Mouse (Mus musculus) ES-CJ7 (cell line): ENCODE measurements at regions not wholly inside any gene's neighbourhood (a gene's known extent, or its start where the extent isn't known, plus 50 kb on each side); places are given as distances from the start of the nearest gene placed in this dataset.

Experiments
- DNase-seq: peaks from one replicate; pipeline ENCODE4 v3.0.0; 2011; ENCODE audit warnings: low read depth, low spot score

DNA sequence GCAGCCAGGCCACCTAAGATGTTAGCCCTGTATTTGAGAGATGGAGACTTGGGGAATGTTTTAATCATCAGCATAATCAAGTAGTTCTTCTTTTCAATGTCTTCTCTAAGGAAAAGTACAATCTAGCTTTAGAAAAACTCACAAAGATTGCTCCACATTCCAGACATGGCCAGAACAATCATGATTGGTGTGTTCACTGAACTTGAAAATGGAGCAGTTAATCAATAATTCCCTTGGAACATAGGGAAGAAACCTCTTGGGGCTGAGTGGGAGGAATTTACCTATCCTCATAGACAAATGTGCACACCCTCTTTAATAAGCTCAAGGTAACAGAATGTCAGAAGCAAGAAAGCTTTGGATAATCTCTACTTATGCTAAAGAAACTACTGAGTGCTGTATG is 67.7 kb upstream of the Foxq1 start:
- DNase-seq = no peak

DNA sequence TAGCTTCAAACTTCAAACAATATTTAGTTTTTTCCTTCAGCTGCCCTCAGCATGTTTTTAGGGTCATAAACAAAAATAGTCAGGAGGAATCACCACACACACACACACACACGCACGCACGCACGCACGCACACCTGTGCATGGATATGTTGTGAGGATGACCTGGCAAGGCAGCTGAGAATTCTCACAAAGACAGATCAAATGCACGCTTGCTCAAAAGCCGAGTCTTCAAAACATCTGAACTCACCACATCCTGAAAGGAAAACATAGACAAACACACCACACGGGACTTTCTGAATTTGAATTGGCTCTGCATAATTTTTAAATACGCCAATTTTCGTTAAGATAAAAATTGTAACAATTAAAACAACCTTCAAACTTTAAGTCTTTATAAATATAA is 52.7 kb upstream of the Foxq1 start:
- DNase-seq = no peak

- no peak for DNase-seq
Observed at GRCm38 (mm10) chr13:31503832-31504231, 52.1 kb upstream of the Foxq1 start.

- DNase-seq = no peak
Observed at GRCm38 (mm10) chr13:31504316-31504715, 51.6 kb upstream of the Foxq1 start.

DNA sequence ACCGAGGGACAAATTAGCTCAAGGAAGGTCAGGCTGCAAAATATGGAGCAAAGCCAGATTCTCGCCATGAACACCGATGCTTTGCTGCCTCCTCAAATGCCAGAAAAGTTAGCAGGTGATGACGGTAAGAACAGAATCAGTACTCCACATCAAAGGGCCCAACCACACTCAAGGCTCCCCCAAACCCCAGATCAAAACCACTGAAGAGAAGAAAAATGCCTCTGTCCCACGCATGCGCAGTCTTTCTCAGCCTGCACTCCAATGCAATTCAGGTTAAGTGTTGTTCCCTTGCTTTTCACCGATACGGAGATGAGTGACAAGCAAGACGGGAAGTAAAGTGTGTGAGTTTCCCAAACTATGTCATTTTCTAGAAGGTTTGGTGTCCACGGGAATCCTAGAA is 50.5 kb upstream of the Foxq1 start:
- DNase-seq = no peak
